Mouse (Mus musculus) hindbrain, embryonic 16.5 days (tissue): ENCODE results near the gene Crybg3. TPM values are rescaled to one million over a fixed set of nuclear protein-coding genes. Genes with fewer than 3 reads are reported as not detected.

Experiments
- ATAC-seq: fragments of 200-750 bp; cut with Nextera tagmentation; 2 replicates; pipeline ENCODE4 v1.8.0; 2017; ENCODE audit warnings: moderate TSS enrichment, moderate library complexity
- H3K27ac ChIP-seq: fragments of 300-500 bp; sonication (generic); 2 replicates; pipeline ENCODE4 v1.5.1; 2014; ENCODE audit warnings: low read depth, mild to moderate bottlenecking, control low read depth, low read length, moderate library complexity
- H3K27me3 ChIP-seq: fragments of 300-500 bp; sonication (generic); replicated peaks from 2 replicates; pipeline ENCODE4 v1.6.1; 2014; ENCODE audit warnings: low read length; ENCODE audit not compliant: control insufficient read depth, insufficient read depth
- H3K36me3 ChIP-seq: fragments of 300-500 bp; sonication (generic); 2 replicates; pipeline ENCODE4 v1.6.1; 2014; ENCODE audit warnings: mild to moderate bottlenecking, low read length, moderate library complexity, mixed read lengths; ENCODE audit not compliant: control insufficient read depth, insufficient read depth
- H3K4me1 ChIP-seq: fragments of 300-500 bp; sonication (generic); 2 replicates; pipeline ENCODE4 v1.6.1; 2014; ENCODE audit warnings: low read depth, low read length; ENCODE audit not compliant: control insufficient read depth, insufficient read depth
- H3K4me2 ChIP-seq: fragments of 300-500 bp; sonication (generic); 2 replicates; pipeline ENCODE4 v1.6.1; 2014; ENCODE audit warnings: mild to moderate bottlenecking, low read length, control low read depth, moderate library complexity
- H3K4me3 ChIP-seq: fragments of 300-500 bp; sonication (generic); 2 replicates; pipeline ENCODE4 v1.5.1; 2014; ENCODE audit warnings: mild to moderate bottlenecking, low read length, control low read depth, moderate library complexity
- H3K9ac ChIP-seq: fragments of 300-500 bp; sonication (generic); 2 replicates; pipeline ENCODE4 v1.6.1; 2014; ENCODE audit warnings: low read depth, mild to moderate bottlenecking, control low read depth, low read length, moderate library complexity
- H3K9me3 ChIP-seq: fragments of 300-500 bp; sonication (generic); 2 replicates; pipeline ENCODE4 v1.6.1; 2014; ENCODE audit warnings: mild to moderate bottlenecking, low read length, moderate library complexity; ENCODE audit not compliant: control insufficient read depth
- WGBS: fragments of 180-500 bp; shearing (Covaris S2); extraction: QIAGEN DNeasy Blood & Tissue Kit; methylation state at CpG from one replicate; pipeline ENCODE4 v1.1.7; 2014; 5-methylcytosine and 5-hydroxymethylcytosine counted together
- polyA plus RNA-seq: library from polyadenylated mRNA; unstranded; fragments of >200 nt; fragmentation: Nextera tagmentation; extraction: Ambion mirVana; gene quantifications from 2 replicates; pipeline ENCODE4 v1.2.1, GENCODE M21; 2015

Crybg3 gene
- polyA plus RNA-seq, 1 experiment from 2014 or later: 2.0 TPM

DNA sequence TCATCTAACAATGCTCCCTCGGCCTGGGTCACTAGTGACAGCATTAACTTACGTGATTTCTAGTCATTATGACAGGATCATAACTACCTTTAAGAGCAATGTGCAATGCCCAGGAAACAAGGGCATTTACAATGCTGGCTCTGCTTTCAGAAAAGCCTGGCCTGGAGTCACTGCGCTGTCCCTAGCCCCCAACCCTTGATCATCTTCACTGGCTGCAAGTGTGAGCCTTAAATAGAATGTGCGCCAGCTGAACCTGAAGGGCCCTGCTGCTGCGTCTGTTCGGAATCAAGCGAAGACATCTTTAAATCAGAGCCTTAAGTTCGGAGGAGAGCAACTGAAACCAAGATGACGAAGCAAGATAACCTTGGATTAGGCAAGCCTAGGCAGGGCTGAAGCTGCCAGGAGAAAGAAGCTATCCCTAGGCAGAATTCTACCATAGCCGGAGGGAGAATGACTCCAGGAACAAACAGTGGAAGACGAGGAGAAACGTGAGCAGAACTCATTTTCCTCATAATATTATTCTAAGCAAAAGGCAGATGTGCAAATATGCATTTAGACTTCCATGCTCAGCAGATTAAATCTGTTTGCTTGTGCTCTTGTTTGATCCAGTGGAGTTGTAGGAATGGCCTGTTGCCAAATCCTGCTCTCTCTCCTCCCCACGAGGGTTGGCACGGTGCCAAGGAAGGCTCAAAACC, 52.7 kb downstream of the Crybg3 start:
- ATAC-seq: peak; percentile 53
- Histone ChIP-seq H3K9ac (no peak overlapping the region), H3K27me3 (no peaks in the 10 kb centered on the region), H3K4me1 (peaks cover 13% of the 10 kb centered on the region), H3K36me3 (no peaks in the 10 kb centered on the region), H3K4me2 (no peak overlapping the region), H3K9me3 (no peaks in the 10 kb centered on the region), H3K4me3 (no peak overlapping the region), H3K27ac (0 out of 2 replicates have a peak overlapping the region, but pooled peaks have one; percentile 29)
- 56% methylated on average over 14 of the region's 14 CpGs for WGBS

DNA sequence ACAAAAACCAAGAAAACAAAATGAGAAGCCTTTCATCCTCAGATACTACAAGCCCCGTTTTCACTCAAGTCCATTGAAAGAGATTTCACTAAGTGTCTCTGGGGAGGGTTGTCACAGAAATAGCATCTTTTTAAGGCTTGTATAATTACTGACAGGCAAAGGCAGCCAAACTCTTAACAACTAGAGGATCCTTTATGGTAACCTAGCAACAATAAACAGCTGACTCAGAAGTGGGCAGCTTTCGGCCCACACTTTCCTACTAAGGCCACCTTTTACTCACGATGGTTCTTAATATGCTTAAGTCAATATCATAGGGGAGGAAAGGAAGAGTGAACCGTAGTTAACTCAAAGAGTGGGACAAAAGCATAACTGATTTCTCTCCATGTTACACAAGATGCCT, 53.3 kb downstream of the Crybg3 start:
- 28% methylated on average over 4 of the region's 4 CpGs for WGBS
- H3K27ac ChIP-seq: no peak overlapping the region
- no peaks in the 10 kb centered on the region for H3K36me3 ChIP-seq
- no peaks in the 10 kb centered on the region for H3K27me3 ChIP-seq
- H3K4me3 ChIP-seq: no peak overlapping the region
- H3K9ac ChIP-seq: no peak overlapping the region
- peak; percentile 56; the same call in 1 of the 2 replicates for ATAC-seq
- H3K4me2 ChIP-seq: no peak overlapping the region
- H3K4me1 ChIP-seq: peaks cover 13% of the 10 kb centered on the region
- no peaks in the 10 kb centered on the region for H3K9me3 ChIP-seq

DNA sequence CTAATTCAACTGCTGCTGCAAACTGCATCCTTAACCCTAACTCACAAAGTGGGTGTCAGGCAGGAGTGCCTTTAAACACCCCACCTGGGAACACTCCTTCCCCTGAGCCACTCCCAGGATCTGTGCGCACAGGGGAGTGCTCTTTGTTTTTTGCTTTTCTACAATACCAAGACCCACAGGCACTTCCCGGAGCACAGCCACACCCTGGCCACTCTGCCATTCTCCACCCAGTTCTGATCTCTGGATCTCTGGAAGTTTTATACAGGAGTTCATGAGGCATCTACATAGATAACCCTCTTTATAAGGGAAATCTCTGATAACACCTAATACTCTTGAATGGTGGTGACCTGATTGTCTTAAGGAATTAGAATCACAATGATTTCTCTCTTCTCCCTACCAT, 55.4 kb downstream of the Crybg3 start:
- 88% methylated on average over 2 of the region's 2 CpGs for WGBS
- Histone ChIP-seq H3K27ac (no peak overlapping the region), H3K27me3 (no peaks in the 10 kb centered on the region), H3K9ac (no peak overlapping the region), H3K4me2 (no peak overlapping the region), H3K4me1 (peaks cover 13% of the 10 kb centered on the region), H3K9me3 (no peaks in the 10 kb centered on the region), H3K36me3 (no peaks in the 10 kb centered on the region), H3K4me3 (no peak overlapping the region)
- ATAC-seq: no peak

- no peak overlapping the region for H3K9ac ChIP-seq
- ATAC-seq: no peak
- H3K9me3 ChIP-seq: no peaks in the 10 kb centered on the region
- H3K27me3 ChIP-seq: no peaks in the 10 kb centered on the region
- no peak overlapping the region for H3K4me3 ChIP-seq
- no peaks in the 10 kb centered on the region for H3K4me1 ChIP-seq
- H3K27ac ChIP-seq: no peak overlapping the region
- WGBS: 81% methylated on average over 4 of the region's 4 CpGs
- no peak overlapping the region for H3K4me2 ChIP-seq
- no peaks in the 10 kb centered on the region for H3K36me3 ChIP-seq
Measured at GRCm38 (mm10) chr16:59541382-59541781, 59.4 kb downstream of the Crybg3 start.

GRCm38 (mm10) chr16:59540944-59541343, 59.8 kb downstream of the Crybg3 start:
- no peaks in the 10 kb centered on the region for H3K4me1 ChIP-seq
- H3K27ac ChIP-seq: no peak overlapping the region
- H3K27me3 ChIP-seq: no peaks in the 10 kb centered on the region
- no peaks in the 10 kb centered on the region for H3K9me3 ChIP-seq
- no peak overlapping the region for H3K4me3 ChIP-seq
- no peak overlapping the region for H3K9ac ChIP-seq
- 89% methylated on average over 3 of the region's 3 CpGs for whole genome bisulfite sequencing
- no peak for ATAC-seq
- no peaks in the 10 kb centered on the region for H3K36me3 ChIP-seq
- H3K4me2 ChIP-seq: no peak overlapping the region

GRCm38 (mm10) chr16:59535673-59536072, 65.1 kb downstream of the Crybg3 start:
- WGBS: 90% methylated on average over 5 of the region's 5 CpGs
- ATAC-seq: no peak
- H3K4me1 ChIP-seq: no peaks in the 10 kb centered on the region

DNA sequence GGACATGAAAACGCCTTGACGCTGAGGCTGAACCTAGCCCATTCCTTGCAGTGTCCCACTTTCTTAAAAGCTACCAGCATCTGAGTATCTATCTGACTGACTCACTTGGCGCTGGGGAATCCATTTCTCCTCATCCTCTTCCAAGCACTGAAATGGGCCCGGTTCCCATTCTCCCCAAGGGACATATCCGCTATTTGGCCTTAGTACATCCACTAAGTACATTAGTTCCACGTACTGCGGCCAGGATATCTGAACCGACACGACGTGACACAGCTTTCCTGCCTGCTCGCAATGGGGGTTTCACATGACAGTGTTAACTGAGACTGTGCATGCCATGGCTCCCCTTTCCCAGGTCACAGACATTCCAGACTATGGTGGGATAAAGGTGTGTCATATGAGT, 66.4 kb downstream of the Crybg3 start:
- H3K4me3 ChIP-seq: no peak overlapping the region
- H3K27ac ChIP-seq: no peak overlapping the region
- no peak overlapping the region for H3K4me2 ChIP-seq
- no peaks in the 10 kb centered on the region for H3K27me3 ChIP-seq
- ATAC-seq: no peak
- peaks cover 3% of the 10 kb centered on the region; the same call in 1 of the 2 replicates for H3K36me3 ChIP-seq
- H3K4me1 ChIP-seq: no peaks in the 10 kb centered on the region
- 92% methylated on average over 11 of the region's 11 CpGs for WGBS
- no peak overlapping the region for H3K9ac ChIP-seq
- H3K9me3 ChIP-seq: peaks cover 5% of the 10 kb centered on the region

More at GRCm38 (mm10) chr16:59535673-59536072, 65.1 kb downstream of the Crybg3 start:
- H3K4me3 ChIP-seq: no peak overlapping the region
- no peaks in the 10 kb centered on the region for H3K27me3 ChIP-seq
- H3K4me2 ChIP-seq: no peak overlapping the region
- no peak overlapping the region for H3K9ac ChIP-seq
- no peaks in the 10 kb centered on the region for H3K9me3 ChIP-seq
- no peaks in the 10 kb centered on the region for H3K36me3 ChIP-seq
- no peak overlapping the region for H3K27ac ChIP-seq

- no peak overlapping the region for H3K27ac ChIP-seq
- no peaks in the 10 kb centered on the region for H3K27me3 ChIP-seq
- WGBS: 38% methylated on average over 3 of the region's 3 CpGs
- H3K4me2 ChIP-seq: no peak overlapping the region
- no peak for ATAC-seq
- peaks cover 5% of the 10 kb centered on the region for H3K9me3 ChIP-seq
- H3K36me3 ChIP-seq: peaks cover 3% of the 10 kb centered on the region; the same call in 1 of the 2 replicates
- no peak overlapping the region for H3K4me3 ChIP-seq
- no peaks in the 10 kb centered on the region for H3K4me1 ChIP-seq
- H3K9ac ChIP-seq: no peak overlapping the region
Measured at GRCm38 (mm10) chr16:59532561-59532960, 68.2 kb downstream of the Crybg3 start.

DNA sequence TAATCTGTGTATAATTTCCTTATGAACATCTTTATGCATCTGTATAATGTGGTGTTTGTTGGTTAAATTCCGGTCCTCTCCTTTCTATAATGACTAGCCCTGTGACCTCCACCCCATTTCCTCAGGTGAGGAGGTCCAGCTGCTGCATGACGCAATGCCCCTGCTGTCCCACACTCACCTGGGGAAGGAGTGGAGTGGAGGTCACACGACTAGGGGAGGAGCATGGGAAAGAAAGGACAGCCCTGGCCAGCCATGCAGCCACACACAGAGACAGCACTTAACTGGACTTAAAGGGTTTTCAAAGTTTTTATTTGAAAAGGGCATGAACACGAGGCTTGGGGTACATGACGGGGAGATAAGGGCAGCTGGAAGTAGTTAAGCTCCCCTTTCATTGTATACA, 69.5 kb downstream of the Crybg3 start:
- WGBS: 94% methylated on average over 5 of the region's 5 CpGs
- Histone ChIP-seq H3K4me2 (no peak overlapping the region), H3K4me3 (no peak overlapping the region), H3K27me3 (no peaks in the 10 kb centered on the region), H3K36me3 (peaks cover 3% of the 10 kb centered on the region; the same call in 1 of the 2 replicates), H3K9ac (no peak overlapping the region), H3K9me3 (peaks cover 5% of the 10 kb centered on the region), H3K4me1 (no peaks in the 10 kb centered on the region), H3K27ac (no peak overlapping the region)
- ATAC-seq: no peak
